Mouse (Mus musculus) layer of hippocampus, adult 11-12 months (tissue): ENCODE measurements around the gene Adap1.

ENCODE experiments used
- DNase-seq: peaks from one replicate; pipeline ENCODE4 v3.0.0; 2022; ENCODE audit warnings: low spot score

The Adap1 gene

GRCm38 (mm10) chr5:139325395-139325966 is at the start of gene Adap1:
TSS of gene Adap1 (minus strand) at chr5:139325622.
- DNase-seq: peak; percentile 71

- DNase-seq: no peak
Measured at GRCm38 (mm10) chr5:139374841-139375240, 49.4 kb upstream of the Adap1 start.

- DNase-seq: no peak
Measured at GRCm38 (mm10) chr5:139373889-139374444, 48.5 kb upstream of the Adap1 start.

- DNase-seq: no peak
Measured at GRCm38 (mm10) chr5:139373126-139373525, 47.7 kb upstream of the Adap1 start.

- peak; percentile 91 for DNase-seq
Measured at GRCm38 (mm10) chr5:139371631-139372401, 46.4 kb upstream of the Adap1 start.

DNA sequence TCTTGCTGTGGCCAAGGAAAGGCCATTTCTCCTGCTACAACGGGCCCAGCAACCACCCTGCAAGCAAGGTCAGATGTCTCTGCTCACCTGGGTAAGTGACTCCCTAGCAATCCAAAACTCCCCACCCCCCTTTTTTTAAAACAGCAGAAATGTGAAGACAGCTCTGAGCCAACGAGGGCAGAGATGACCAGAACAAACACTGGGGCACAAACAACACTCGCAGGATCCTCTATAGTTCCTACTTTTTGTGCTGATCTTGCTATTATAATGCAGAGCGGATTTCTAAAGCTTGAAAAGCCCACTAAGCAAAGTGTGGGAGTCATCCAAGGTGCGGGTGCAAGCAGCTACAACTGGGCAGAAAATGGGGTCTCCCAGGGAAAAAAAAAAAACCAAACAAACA is 45.7 kb upstream of the Adap1 start:
- no peak for DNase-seq

GRCm38 (mm10) chr5:139370336-139370735 is 44.9 kb upstream of the Adap1 start:
- no peak for DNase-seq

- DNase-seq: no peak
Measured at GRCm38 (mm10) chr5:139368638-139369320, 43.4 kb upstream of the Adap1 start.

DNA sequence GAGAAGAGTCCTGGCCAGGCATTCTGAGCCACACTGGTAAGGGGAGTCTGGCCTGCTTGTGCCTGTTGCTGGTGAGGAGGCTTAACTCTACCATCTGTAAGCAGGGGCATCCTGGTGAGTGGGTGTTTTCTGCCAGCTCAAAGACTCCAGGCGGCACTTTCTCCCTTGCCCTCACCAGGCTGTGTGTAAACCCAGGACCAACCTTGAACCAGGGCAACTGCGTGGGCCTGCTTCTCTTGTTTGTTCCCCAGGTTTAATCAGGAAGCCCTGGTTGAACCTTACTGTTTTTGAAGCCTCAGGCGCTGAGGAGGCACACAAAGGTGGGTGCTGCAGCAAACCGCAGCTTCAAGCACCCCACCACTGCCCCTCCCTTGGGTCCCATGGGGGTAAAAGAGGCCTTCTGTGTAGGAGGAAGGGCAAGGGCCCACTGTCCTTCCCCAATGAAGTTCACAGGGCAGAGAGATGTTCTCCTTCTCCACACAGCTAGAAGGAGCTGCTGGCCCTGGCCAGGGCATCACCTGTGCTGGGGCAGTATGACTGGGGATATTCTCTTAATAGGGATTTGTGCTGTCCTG is 42.5 kb upstream of the Adap1 start:
- DNase-seq: no peak

DNA sequence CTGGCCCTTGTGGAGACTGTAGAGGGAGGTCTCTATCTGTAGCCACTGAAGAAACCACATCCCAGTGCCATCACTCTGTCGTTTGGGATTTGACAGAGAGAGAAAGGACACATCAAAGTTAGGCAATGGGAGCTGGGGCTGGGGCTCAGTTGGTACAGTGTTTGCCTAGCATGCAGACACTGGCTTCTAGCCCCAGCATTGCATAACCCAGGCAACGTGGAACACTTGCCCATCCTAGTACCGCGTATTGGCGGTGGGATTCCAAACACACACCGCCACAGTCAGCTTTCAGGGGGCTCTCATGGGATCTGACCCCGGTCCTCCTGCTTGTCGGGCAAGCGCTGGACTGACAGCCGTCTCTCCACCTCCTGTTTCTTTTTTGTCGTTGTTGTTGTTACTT is 41.1 kb upstream of the Adap1 start:
- no peak for DNase-seq

GRCm38 (mm10) chr5:139365827-139366226 is 40.4 kb upstream of the Adap1 start:
- DNase-seq: no peak

DNA sequence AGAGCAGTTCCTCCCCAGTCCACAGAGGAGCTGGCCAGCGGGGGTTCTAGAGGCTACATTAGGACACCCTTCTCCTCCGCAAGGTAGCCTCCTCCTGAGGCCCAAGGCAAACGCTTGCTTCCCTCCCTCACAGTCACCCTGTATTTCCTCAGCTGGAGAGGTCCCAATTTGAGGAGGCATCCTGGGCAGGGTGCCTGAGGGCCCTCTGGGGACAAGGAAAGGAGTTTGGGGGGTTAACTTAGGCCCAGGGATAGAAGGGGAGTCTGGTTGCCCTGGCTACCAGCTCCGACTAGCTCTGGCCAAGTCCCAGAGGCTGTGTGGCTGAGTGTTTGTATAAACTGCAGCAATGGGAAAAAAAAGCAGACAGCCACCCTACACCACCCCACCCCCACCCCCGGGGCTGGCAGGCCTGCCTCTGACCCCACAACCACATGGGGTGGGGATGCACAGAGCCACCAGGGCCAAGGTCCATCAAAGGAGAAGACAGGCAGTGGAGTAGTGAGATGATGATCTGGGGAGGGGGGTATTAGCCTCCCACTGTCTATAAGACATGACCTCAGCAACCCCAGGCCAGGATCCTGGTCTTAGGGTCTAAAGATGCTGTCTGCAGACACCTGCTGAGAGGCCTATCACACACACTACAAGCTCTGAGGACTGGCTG is 39.6 kb upstream of the Adap1 start:
- no peak for DNase-seq

- peak; percentile 93 for DNase-seq
Measured at GRCm38 (mm10) chr5:139364260-139364910, 39.0 kb upstream of the Adap1 start.

GRCm38 (mm10) chr5:139363858-139364257 is 38.4 kb upstream of the Adap1 start:
- DNase-seq: no peak

DNA sequence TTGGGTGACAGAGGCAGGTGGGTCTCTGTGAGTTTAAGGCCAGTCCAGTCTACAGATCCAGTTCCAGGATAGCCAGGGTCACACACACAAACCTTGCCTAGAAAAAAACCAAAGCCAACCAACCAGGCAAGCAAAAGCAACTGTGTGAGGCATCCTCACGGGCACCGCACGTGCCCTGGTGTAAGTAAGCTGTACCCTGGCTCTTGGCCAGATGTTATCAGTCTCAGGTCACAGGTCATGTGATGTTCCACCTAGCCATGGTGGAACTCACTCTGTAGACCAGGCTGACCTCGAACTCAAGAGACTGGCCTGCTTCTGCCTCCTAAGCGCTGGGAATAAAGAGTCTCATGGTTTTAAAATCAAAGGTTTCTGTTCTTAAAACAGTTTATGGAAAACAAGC is 33.8 kb upstream of the Adap1 start:
- DNase-seq: no peak

DNA sequence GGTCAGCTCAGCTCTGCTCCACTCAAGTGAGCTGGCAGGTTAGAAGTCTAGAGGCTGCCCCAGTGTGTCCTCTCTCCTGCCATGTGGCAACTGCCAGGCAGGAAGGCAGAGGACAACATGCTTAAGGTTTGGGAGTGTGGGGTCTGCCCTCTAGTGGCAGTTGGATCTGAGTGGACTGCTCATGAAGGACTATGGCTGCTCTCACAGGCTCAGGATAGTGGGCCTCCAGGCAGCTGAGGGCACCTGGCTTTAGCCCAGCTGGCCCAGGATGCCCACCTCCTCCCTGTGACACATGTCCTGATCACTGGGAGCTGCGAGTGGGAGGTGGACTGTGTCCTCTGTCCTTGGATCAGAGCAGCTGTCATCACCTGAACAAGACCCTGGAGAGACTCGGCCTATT is 33.2 kb upstream of the Adap1 start:
- DNase-seq: no peak

DNA sequence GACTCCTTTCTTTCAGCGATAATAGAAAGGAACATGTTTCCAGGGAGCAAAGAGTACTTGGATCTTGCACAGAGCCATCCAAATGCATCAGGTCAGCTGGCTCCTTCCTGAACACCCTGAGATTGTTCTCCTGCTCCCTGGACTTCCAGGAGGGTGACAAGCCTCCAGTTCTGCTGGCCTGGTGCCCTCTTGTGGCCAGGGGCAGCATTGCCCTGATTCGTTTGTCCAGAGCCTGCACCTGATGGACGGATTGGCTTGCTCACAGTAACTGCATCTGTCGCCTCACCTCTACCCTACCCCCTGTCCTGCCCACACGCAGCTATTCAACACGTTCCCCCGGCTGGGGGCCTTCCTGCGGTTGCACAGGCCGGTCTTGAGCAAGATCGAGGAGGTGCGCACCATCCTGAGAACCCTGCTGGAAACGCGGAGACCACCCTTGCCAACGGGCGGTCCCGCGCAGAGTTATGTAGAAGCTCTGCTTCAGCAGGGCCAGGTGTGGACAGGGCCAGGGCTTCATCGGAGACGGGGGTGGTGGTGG is 29.9 kb upstream of the Adap1 start:
- DNase-seq: peak; percentile 80

- DNase-seq: no peak
Measured at GRCm38 (mm10) chr5:139353946-139354345, 28.5 kb upstream of the Adap1 start.

DNA sequence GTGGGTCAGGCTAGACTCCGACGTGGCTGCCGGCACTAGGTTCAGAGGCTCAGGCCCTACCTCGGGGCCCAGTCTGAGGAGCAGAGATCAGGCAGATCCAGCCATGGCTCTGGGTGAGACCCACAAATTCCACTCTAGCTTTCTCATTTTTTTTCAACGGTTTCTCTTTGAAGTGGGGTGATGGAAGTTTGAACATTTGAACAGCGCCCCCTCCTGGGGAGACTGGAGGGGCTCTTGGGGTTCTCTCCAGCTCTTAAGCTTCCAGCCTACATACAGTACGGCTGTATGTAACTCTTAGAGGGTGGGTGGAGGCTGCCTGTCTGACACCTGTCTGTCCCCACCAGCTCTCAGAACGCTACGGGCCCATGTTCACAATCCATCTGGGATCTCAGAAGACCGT is 28.1 kb upstream of the Adap1 start:
- no peak for DNase-seq

DNA sequence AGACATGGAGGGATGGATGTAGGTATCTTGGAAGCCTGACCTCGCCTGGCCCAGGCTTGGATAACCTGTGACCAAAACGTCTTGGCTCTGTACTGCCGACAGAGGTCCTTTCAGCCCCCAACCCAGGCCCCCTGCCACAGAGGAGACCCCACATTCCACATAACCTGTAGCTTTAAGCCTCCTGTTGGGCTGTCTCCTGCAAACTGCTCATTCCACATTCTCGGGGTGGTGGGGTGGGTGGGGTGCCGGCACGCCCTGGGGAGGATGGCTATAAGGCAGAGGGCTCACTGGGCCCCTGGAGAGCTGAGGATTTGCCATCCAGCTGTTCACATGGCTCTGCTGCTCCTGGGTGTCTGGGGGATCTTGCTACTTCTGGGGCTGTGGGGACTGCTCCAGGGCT is 26.9 kb upstream of the Adap1 start, which contains the start of gene Cyp2w1:
TSS of gene Cyp2w1 (plus strand) at position 301 of the 400 bp plus-strand sequence.
- DNase-seq: no peak

DNA sequence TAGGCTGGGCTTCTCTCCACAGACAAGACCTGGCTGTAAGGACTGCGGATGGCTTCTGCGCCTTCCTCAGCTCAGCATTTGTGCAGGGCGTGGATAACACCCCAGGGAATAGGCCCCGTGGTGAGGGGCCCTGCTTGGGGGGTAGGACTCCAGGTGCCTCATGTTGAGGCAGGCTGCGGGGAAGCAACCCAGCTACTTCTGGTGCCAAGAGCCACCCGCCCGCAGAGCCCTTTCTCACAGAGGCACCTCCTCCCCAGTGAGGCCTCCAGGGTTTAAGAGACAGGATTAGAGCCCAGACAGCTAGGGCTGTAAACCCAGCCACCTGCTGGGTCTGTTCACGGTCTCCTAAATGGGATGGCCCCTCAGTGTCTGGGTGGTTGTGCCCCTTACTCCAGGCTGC is 26.2 kb upstream of the Adap1 start:
- no peak for DNase-seq
